In genomic region chr1:132525832-132526231, GRCm38 (mm10) we compare ENCODE assay signal across 8 mouse cellular contexts. TPM values are rescaled to one million over a fixed set of nuclear protein-coding genes. Genes with fewer than 3 reads are reported as not detected.
DNase-seq lines count a peak whose midpoint lies in the region; ATAC-seq and TF ChIP-seq lines count a peak whose summit lies in the region.

No protein-coding gene starts in this region.

- 1% methylated on average over 10 of the region's 10 CpGs for WGBS in thymus, adult 2 months
- 6% methylated on average over 10 of the region's 10 CpGs for WGBS in forebrain, embryonic 13.5 days
- 4% methylated on average over 10 of the region's 10 CpGs for WGBS in kidney, adult 2 months
- 6% methylated on average over 10 of the region's 10 CpGs for WGBS in limb, embryonic 14.5 days
- 9% methylated on average over 10 of the region's 10 CpGs for WGBS in neural tube, embryonic 11.5 days
- 2% methylated on average over 10 of the region's 10 CpGs for WGBS in stomach, postnatal 0 days

- no peaks in the 10 kb centered on the region for H3K27me3 ChIP-seq in thymus, adult 2 months (ENCODE audit: control insufficient read depth, insufficient read depth, low read length)
- no peaks in the 10 kb centered on the region for H3K27me3 ChIP-seq in forebrain, embryonic 13.5 days
- H3K27me3 ChIP-seq in kidney, adult 2 months (replicated peaks; ENCODE audit: control insufficient read depth, insufficient read depth, low read length) = no peaks in the 10 kb centered on the region
- no peaks in the 10 kb centered on the region for H3K27me3 ChIP-seq in limb, embryonic 14.5 days (ENCODE audit: control insufficient read depth, insufficient read depth, low read length)
- H3K27me3 ChIP-seq in neural tube, embryonic 11.5 days (ENCODE audit: control insufficient read depth, insufficient read depth, low read length) = no peaks in the 10 kb centered on the region
- H3K27me3 ChIP-seq in stomach, postnatal 0 days (ENCODE audit: control insufficient read depth, insufficient read depth, low read length) = no peaks in the 10 kb centered on the region

- peak overlapping the region; percentile 35 for H3K4me2 ChIP-seq in forebrain, embryonic 13.5 days
- H3K4me2 ChIP-seq in limb, embryonic 14.5 days (replicated peaks; ENCODE audit: low read depth, low read length, severe bottlenecking) = no peak overlapping the region
- H3K4me2 ChIP-seq in neural tube, embryonic 11.5 days (ENCODE audit: low read depth) = no peak overlapping the region
- H3K4me2 ChIP-seq in stomach, postnatal 0 days (replicated peaks; ENCODE audit: low read depth) = no peak overlapping the region

- peak overlapping the region; percentile 60 for H3K9ac ChIP-seq in forebrain, embryonic 13.5 days
- H3K9ac ChIP-seq in limb, embryonic 14.5 days (ENCODE audit: low read depth, low read length, severe bottlenecking) = peak overlapping the region; percentile 41; the same call in 1 of the 2 replicates
- H3K9ac ChIP-seq in neural tube, embryonic 11.5 days (ENCODE audit: low read length) = peak overlapping the region; percentile 41
- no peak overlapping the region for H3K9ac ChIP-seq in stomach, postnatal 0 days (ENCODE audit: low read length)

- TF ChIP-seq CTCF in thymus, adult 2 months (IDR thresholded peaks at IDR 0.05; ENCODE audit: borderline replicate concordance, control insufficient read depth, extremely low read depth, insufficient read depth, low read length, poor library complexity) = no peak; the same call in 1 of the 2 replicates
- peak; percentile 76 for TF ChIP-seq CTCF in kidney, adult 2 months (conservative IDR thresholded peaks at IDR 0.05; ENCODE audit: insufficient read depth, insufficient read length, low read depth, low read length)
- peak; percentile 94 for TF ChIP-seq CTCF in stomach, postnatal 0 days (IDR thresholded peaks at IDR 0.05; ENCODE audit: low read depth)

- H3K4me1 ChIP-seq in thymus, adult 2 months (replicated peaks; ENCODE audit: control insufficient read depth, insufficient read depth, low read length) = no peaks in the 10 kb centered on the region
- H3K4me1 ChIP-seq in forebrain, embryonic 13.5 days = peaks cover 29% of the 10 kb centered on the region
- no peaks in the 10 kb centered on the region for H3K4me1 ChIP-seq in kidney, adult 2 months (ENCODE audit: control insufficient read depth, insufficient read depth, low read length)
- peaks cover 7% of the 10 kb centered on the region for H3K4me1 ChIP-seq in limb, embryonic 14.5 days (ENCODE audit: control insufficient read depth, insufficient read depth, low read length)
- H3K4me1 ChIP-seq in neural tube, embryonic 11.5 days (ENCODE audit: control insufficient read depth, insufficient read depth, low read length) = peaks cover 7% of the 10 kb centered on the region
- no peaks in the 10 kb centered on the region for H3K4me1 ChIP-seq in stomach, postnatal 0 days (replicated peaks; ENCODE audit: control insufficient read depth, insufficient read depth)

- H3K36me3 ChIP-seq in thymus, adult 2 months (ENCODE audit: control insufficient read depth, insufficient read depth, low read length) = no peaks in the 10 kb centered on the region
- H3K36me3 ChIP-seq in forebrain, embryonic 13.5 days (ENCODE audit: poor library complexity, severe bottlenecking) = peaks cover 34% of the 10 kb centered on the region; the same call in 1 of the 2 replicates
- no peaks in the 10 kb centered on the region for H3K36me3 ChIP-seq in kidney, adult 2 months (ENCODE audit: control insufficient read depth, insufficient read depth, low read length)
- H3K36me3 ChIP-seq in limb, embryonic 14.5 days (ENCODE audit: control insufficient read depth, insufficient read depth, low read length) = no peaks in the 10 kb centered on the region
- H3K36me3 ChIP-seq in neural tube, embryonic 11.5 days (ENCODE audit: control insufficient read depth, insufficient read depth, low read length) = no peaks in the 10 kb centered on the region
- H3K36me3 ChIP-seq in stomach, postnatal 0 days (ENCODE audit: control insufficient read depth, insufficient read depth, low read length) = no peaks in the 10 kb centered on the region

- H3K9me3 ChIP-seq in forebrain, embryonic 13.5 days (replicated peaks) = no peaks in the 10 kb centered on the region
- no peaks in the 10 kb centered on the region for H3K9me3 ChIP-seq in limb, embryonic 14.5 days (ENCODE audit: control insufficient read depth, low read length)
- no peaks in the 10 kb centered on the region for H3K9me3 ChIP-seq in neural tube, embryonic 11.5 days (ENCODE audit: control insufficient read depth, low read length)
- no peaks in the 10 kb centered on the region for H3K9me3 ChIP-seq in stomach, postnatal 0 days (ENCODE audit: control insufficient read depth, low read length)

- TF ChIP-seq POLR2A in thymus, adult 2 months (IDR thresholded peaks at IDR 0.05; ENCODE audit: control insufficient read depth, extremely low read depth, insufficient read depth, low read length, poor library complexity) = no peak
- no peak for TF ChIP-seq POLR2A in kidney, adult 2 months (IDR thresholded peaks at IDR 0.05; ENCODE audit: low read depth, low read length)
- TF ChIP-seq POLR2A in limb, embryonic 14.5 days (IDR thresholded peaks at IDR 0.05; ENCODE audit: borderline replicate concordance, extremely low read depth, insufficient read depth, insufficient read length) = no peak

- ATAC-seq in forebrain, embryonic 13.5 days = peak; percentile 69
- ATAC-seq in limb, embryonic 14.5 days (ENCODE audit: low FRiP score, low read depth) = peak; percentile 38; the same call in 1 of the 2 replicates
- ATAC-seq in neural tube, embryonic 11.5 days (ENCODE audit: insufficient read depth, low FRiP score, low TSS enrichment) = peak; percentile 24; the same call in 1 of the 2 replicates
- ATAC-seq in stomach, postnatal 0 days (ENCODE audit: low FRiP score, low TSS enrichment) = no peak

- no peak overlapping the region for H3K27ac ChIP-seq in thymus, adult 2 months (ENCODE audit: control insufficient read depth, insufficient read depth, low read length)
- peak overlapping the region; percentile 86 for H3K27ac ChIP-seq in forebrain, embryonic 13.5 days
- no peak overlapping the region for H3K27ac ChIP-seq in kidney, adult 2 months (ENCODE audit: insufficient read depth, low read depth, low read length)
- H3K27ac ChIP-seq in limb, embryonic 14.5 days (replicated peaks; ENCODE audit: low read depth, low read length) = no peak overlapping the region
- H3K27ac ChIP-seq in neural tube, embryonic 11.5 days (ENCODE audit: low read depth, low read length) = 0 out of 2 replicates have a peak overlapping the region, but pooled peaks have one; percentile 44
- H3K27ac ChIP-seq in stomach, postnatal 0 days (replicated peaks) = no peak overlapping the region

- peak; percentile 61 for DNase-seq in thymus, adult 2 months
- DNase-seq in thymus, adult 18-20 months = no peak
- DNase-seq in cerebellum, adult 11-12 months = peak; percentile 86
- DNase-seq in kidney, adult 2 months = peak; percentile 59
- DNase-seq in limb, embryonic 14.5 days (ENCODE audit: low spot score) = peak; percentile 80
- peak; percentile 72 for DNase-seq in neural tube, embryonic 11.5 days (ENCODE audit: low spot score)
- peak; percentile 70 for DNase-seq in stomach, postnatal 0 days (ENCODE audit: low spot score)

- no peak overlapping the region for H3K4me3 ChIP-seq in thymus, adult 2 months (ENCODE audit: control insufficient read depth, insufficient read depth, low read length)
- H3K4me3 ChIP-seq in forebrain, embryonic 13.5 days = no peak overlapping the region
- no peak overlapping the region for H3K4me3 ChIP-seq in kidney, adult 2 months (ENCODE audit: insufficient read depth, low read depth, low read length)
- no peak overlapping the region for H3K4me3 ChIP-seq in limb, embryonic 14.5 days (replicated peaks; ENCODE audit: low read length)
- no peak overlapping the region for H3K4me3 ChIP-seq in neural tube, embryonic 11.5 days (ENCODE audit: low read depth, low read length)
- no peak overlapping the region for H3K4me3 ChIP-seq in stomach, postnatal 0 days (ENCODE audit: low read depth, low read length)

- no peak for TF ChIP-seq EP300 in stomach, postnatal 0 days (optimal IDR thresholded peaks at IDR 0.05)

RNA-seq across cellular contexts. Expression of gene Cntn2, which starts 17.2 kb away (rescaled TPM):
- polyA plus RNA-seq in thymus, adult 2 months (2012; rRNA removed) = 0.80 and 0.91 TPM in 2 replicates
- polyA plus RNA-seq in forebrain, embryonic 13.5 days (2015; fragmentation: Nextera tagmentation; extraction: Ambion mirVana) = 53.6 and 68.9 TPM in 2 replicates
- polyA plus RNA-seq in kidney, adult 2 months (2012; rRNA removed) = 0.03 and 0.11 TPM in 2 replicates
- 1.1 TPM in 2 replicates for polyA plus RNA-seq in limb, embryonic 14.5 days (2012; rRNA removed)
- 0.84 and 1.2 TPM in 2 replicates for polyA plus RNA-seq in limb, embryonic 14.5 days (2014; fragmentation: Nextera tagmentation; extraction: Ambion mirVana)
- 53.2 and 59.9 TPM in 2 replicates for polyA plus RNA-seq in neural tube, embryonic 11.5 days (2014; fragmentation: Nextera tagmentation; extraction: Ambion mirVana)
- polyA plus RNA-seq in stomach, postnatal 0 days (2015; fragmentation: Nextera tagmentation; extraction: Ambion mirVana) = 0.04 and 0.13 TPM in 2 replicates

RNA-seq across cellular contexts. Expression of gene Tmem81, which starts 19.8 kb away (rescaled TPM):
- polyA plus RNA-seq in thymus, adult 2 months (2012; rRNA removed) = 4.9 and 5.5 TPM in 2 replicates
- polyA plus RNA-seq in forebrain, embryonic 13.5 days (2015; fragmentation: Nextera tagmentation; extraction: Ambion mirVana) = 0.92 and 1.4 TPM in 2 replicates
- polyA plus RNA-seq in kidney, adult 2 months (2012; rRNA removed) = 1.8 and 2.0 TPM in 2 replicates
- polyA plus RNA-seq in limb, embryonic 14.5 days (2012; rRNA removed) = 3.1 and 3.5 TPM in 2 replicates
- polyA plus RNA-seq in limb, embryonic 14.5 days (2014; fragmentation: Nextera tagmentation; extraction: Ambion mirVana) = 1.8 and 2.1 TPM in 2 replicates
- polyA plus RNA-seq in neural tube, embryonic 11.5 days (2014; fragmentation: Nextera tagmentation; extraction: Ambion mirVana) = 1.4 and 1.8 TPM in 2 replicates
- 0.56 and 0.76 TPM in 2 replicates for polyA plus RNA-seq in stomach, postnatal 0 days (2015; fragmentation: Nextera tagmentation; extraction: Ambion mirVana)

RNA-seq across cellular contexts. Expression of gene Rbbp5, which starts 48.7 kb away (rescaled TPM):
- polyA plus RNA-seq in thymus, adult 2 months (2012; rRNA removed) = 33.1 TPM in 2 replicates
- 53.8 and 55.6 TPM in 2 replicates for polyA plus RNA-seq in forebrain, embryonic 13.5 days (2015; fragmentation: Nextera tagmentation; extraction: Ambion mirVana)
- polyA plus RNA-seq in kidney, adult 2 months (2012; rRNA removed) = 16.0 and 21.3 TPM in 2 replicates
- polyA plus RNA-seq in limb, embryonic 14.5 days (2012; rRNA removed) = 43.6 and 48.1 TPM in 2 replicates
- 37.4 and 43.6 TPM in 2 replicates for polyA plus RNA-seq in limb, embryonic 14.5 days (2014; fragmentation: Nextera tagmentation; extraction: Ambion mirVana)
- 63.2 and 68.3 TPM in 2 replicates for polyA plus RNA-seq in neural tube, embryonic 11.5 days (2014; fragmentation: Nextera tagmentation; extraction: Ambion mirVana)
- polyA plus RNA-seq in stomach, postnatal 0 days (2015; fragmentation: Nextera tagmentation; extraction: Ambion mirVana) = 13.8 and 13.9 TPM in 2 replicates

Comparison
In these comparisons a context has a peak if more than half of its experiments do, and no peak if none do; other contexts are left out.
1. DNase-seq: peak in thymus, adult 2 months (single experiment), cerebellum, adult 11-12 months (single experiment), kidney, adult 2 months (single experiment), limb, embryonic 14.5 days (single experiment), neural tube, embryonic 11.5 days (single experiment) and stomach, postnatal 0 days (single experiment); none in thymus, adult 18-20 months (0 of 2).
2. H3K27ac ChIP-seq: peak in forebrain, embryonic 13.5 days (single experiment) and neural tube, embryonic 11.5 days (single experiment); none in thymus, adult 2 months (single experiment), kidney, adult 2 months (single experiment), limb, embryonic 14.5 days (single experiment) and stomach, postnatal 0 days (single experiment).
3. RNA of gene Cntn2, which starts 17.2 kb away (polyA plus RNA-seq): 53.6 to 68.9 TPM in forebrain, embryonic 13.5 days and 53.2 to 59.9 TPM in neural tube, embryonic 11.5 days; 0.84 to 1.2 TPM in limb, embryonic 14.5 days, 0.80 to 0.91 TPM in thymus, adult 2 months, 0.04 to 0.13 TPM in stomach, postnatal 0 days and 0.03 to 0.11 TPM in kidney, adult 2 months; every median in the first group is over 10 times any median in the second.